Mouse (Mus musculus) cerebellum, adult 2 months (tissue): ENCODE results near the gene Zfx.

Source experiments
- CTCF ChIP-seq: fragments of 200-500 bp; IDR thresholded peaks from 2 replicates; pipeline ENCODE4 v1.5.1; 2011; ENCODE audit warnings: low read depth, mild to moderate bottlenecking, control low read depth, low read length, moderate library complexity, borderline replicate concordance; ENCODE audit not compliant: insufficient read depth
- POLR2A ChIP-seq: fragments of 200-500 bp; IDR thresholded peaks from 2 replicates; pipeline ENCODE4 v1.6.1; 2011; ENCODE audit warnings: low read length, control low read depth, borderline replicate concordance; ENCODE audit not compliant: insufficient read depth

DNA sequence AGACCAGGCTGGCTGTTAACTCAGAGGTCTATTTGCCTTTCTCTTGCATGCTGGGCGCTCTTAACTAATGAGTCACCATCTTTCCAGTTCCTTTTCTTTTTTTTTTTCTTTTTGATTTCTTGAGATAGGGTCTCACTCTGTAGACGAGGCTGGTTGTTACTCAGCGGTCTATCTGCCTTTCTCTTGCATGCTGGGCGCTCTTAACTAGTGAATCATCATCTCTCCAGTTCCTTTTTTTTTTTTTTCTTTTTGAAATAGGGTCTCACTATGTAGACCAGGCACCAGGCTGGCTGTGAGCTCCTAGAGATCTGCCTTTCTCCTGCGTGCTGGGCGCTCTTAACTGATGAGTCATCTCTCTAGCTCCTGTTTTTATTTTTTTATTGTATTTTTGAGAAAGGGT, 45.8 kb upstream of the Zfx start:
- no peak for TF ChIP-seq POLR2A
- TF ChIP-seq CTCF: no peak
